Mouse (Mus musculus) layer of hippocampus, adult 2 months (tissue): ENCODE results near the gene Mapk13. TPM values are rescaled to one million over a fixed set of nuclear protein-coding genes. Genes with fewer than 3 reads are reported as not detected.
"Not testable (repeated sequence)": the region's sequence is repeated elsewhere in the genome, so short reads cannot be mapped to it uniquely, and the experiment has no call there.

Experiments used
- DNase-seq, 2 experiments: peaks; one replicate each; pipeline ENCODE4 v3.0.0; 2022; ENCODE audit warnings: low spot score in 2 of 2
- H3K27ac ChIP-seq: fragments of 200-600 bp; 2 replicates; pipeline ENCODE4 v1.8.1; 2022
- H3K4me3 ChIP-seq: fragments of 200-600 bp; 2 replicates; pipeline ENCODE4 v1.8.1; 2022; ENCODE audit warnings: mild to moderate bottlenecking
- CTCF ChIP-seq: fragments of 200-600 bp; conservative IDR thresholded peaks from 2 replicates; pipeline ENCODE4 v1.8.1; 2022; ENCODE audit warnings: antibody characterized with exemption, mild to moderate bottlenecking, moderate library complexity
- total RNA-seq, 2 experiments: library from RNA; stranded (reverse); gene quantifications; 2 replicates each; pipeline ENCODE4 v1.2.3; 2021

Mapk13 gene
- total RNA-seq, 2 experiments from 2014 or later = 0.59 to 0.66 TPM

DNA sequence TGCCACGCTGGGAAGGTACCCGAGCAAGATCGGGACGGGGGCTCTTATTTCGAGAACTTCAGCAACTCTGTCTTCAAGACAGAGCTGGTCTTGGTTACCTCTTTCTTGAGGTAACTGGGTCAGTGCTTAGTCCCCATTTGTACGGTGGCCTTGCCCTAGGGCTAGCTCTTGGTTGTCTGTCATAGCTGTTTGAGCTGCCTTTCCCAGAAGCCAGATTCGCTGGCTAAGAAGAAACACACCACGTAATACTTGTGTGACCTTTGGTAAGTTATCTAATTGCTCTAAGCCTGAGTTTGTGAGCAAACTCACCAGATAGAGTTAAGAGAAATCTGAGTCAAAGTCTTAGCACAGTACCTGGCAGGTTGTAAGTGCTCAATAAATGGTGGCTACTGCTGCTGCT, 39.6 kb downstream of the Mapk13 start:
- TF ChIP-seq CTCF = no peak
- Histone ChIP-seq H3K27ac (no peak overlapping the region), H3K4me3 (no peak overlapping the region)
- DNase-seq = no peak

- DNase-seq = no peak
- no peak for TF ChIP-seq CTCF
- H3K4me3 ChIP-seq = no peak overlapping the region
- H3K27ac ChIP-seq = no peak overlapping the region
Measured at GRCm38 (mm10) chr17:28809175-28809831, 40.2 kb downstream of the Mapk13 start.

DNA sequence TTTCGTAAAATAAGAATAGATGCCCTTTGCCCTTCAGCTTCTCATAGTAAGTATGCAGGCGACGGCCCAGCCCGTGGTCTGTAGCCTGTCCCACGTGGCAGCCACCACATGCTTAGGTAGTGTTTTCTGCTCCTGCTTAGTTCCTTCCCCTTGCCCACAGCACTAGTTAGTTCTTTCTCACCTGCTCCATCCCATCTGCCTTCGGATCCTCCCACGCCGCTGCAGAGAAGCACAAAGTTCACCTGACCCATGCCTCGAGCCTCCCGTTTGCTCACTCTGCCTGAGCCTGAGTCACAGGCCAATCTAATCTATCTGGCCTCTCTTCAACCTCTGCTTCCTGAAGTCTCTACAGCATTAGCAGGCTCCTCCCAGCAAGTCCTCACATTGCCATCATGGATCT, 43.2 kb downstream of the Mapk13 start:
- no peak overlapping the region for H3K4me3 ChIP-seq
- no peak for DNase-seq
- no peak for TF ChIP-seq CTCF
- no peak overlapping the region for H3K27ac ChIP-seq

DNA sequence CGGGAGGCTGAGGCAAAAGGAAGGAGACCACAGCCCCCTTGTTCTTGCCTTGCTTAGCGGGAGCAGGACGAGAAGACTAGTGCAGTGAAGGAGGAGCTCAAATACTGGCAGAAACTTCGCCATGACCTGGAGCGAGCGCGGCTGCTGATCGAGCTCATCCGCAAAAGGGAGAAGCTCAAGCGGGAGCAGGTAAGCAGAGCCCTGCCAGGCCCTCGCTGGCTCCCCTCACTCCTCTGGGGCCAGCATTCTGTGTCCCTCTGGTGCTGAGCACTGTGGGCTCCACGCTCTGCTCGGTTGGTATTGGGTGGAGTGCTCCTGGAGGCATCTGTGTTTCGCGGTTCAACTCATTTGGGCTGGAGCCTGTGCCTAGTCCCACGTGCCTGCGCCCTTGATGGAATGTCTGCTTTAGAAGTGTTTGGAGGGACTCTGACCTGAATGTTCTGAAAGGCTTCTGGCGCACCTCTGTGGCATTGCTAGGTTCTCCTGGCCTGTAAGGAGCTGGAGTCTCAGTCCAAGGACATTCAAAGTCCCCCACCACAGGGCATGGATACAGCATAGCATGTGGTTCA, 45.5 kb downstream of the Mapk13 start:
- TF ChIP-seq CTCF = no peak
- Histone ChIP-seq H3K4me3 (no peak overlapping the region), H3K27ac (no peak overlapping the region)
- DNase-seq = no peak

GRCm38 (mm10) chr17:28815384-28816004, 46.4 kb downstream of the Mapk13 start:
- TF ChIP-seq CTCF = no peak
- no peak for DNase-seq
- no peak overlapping the region for H3K27ac ChIP-seq
- H3K4me3 ChIP-seq = no peak overlapping the region

GRCm38 (mm10) chr17:28816326-28816725, 47.2 kb downstream of the Mapk13 start:
- not testable (repeated sequence) for H3K27ac ChIP-seq, DNase-seq, H3K4me3 ChIP-seq

DNA sequence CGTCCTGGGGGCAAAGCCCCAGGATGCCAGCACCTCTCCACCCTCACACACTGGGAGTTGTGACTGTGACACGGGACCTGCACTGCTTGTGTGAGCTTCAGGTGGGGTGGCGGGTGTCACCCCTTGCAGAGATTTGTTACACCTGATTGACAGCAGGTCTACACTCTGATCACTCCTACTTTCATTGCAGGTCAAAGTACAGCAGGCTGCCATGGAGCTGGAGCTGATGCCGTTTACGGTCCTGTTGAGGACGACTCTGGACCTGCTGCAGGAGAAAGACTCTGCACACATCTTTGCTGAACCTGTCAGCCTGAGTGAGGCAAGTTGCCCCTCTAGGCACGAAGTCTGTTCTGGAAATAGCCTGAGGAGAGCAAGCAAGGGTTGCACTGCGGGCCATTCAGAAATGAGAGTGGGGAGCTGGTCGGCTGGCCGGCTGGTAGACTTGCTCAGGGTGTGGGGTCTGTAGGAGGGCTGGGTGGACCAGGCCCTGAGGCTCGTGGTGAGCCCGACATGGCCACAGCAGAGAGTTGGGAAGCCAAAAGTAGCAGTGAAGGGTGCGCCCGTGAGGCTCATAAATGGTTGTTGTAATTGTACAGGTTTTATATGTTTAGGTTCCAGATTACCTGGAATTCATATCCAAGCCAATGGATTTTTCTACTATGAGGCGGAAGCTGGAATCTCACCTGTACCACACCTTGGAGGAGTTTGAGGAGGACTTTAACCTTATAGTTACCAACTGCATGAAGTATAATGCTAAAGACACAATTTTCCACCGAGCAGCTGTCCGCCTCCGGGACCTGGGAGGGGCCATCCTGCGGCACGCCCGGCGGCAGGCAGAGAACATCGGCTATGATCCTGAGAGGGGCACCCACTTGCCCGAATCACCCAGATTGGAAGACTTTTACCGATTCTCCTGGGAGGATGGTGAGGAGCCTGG, 48.0 kb downstream of the Mapk13 start:
- no peak for TF ChIP-seq CTCF
- DNase-seq = no peak
- no peak overlapping the region for H3K27ac ChIP-seq
- H3K4me3 ChIP-seq = no peak overlapping the region

DNA sequence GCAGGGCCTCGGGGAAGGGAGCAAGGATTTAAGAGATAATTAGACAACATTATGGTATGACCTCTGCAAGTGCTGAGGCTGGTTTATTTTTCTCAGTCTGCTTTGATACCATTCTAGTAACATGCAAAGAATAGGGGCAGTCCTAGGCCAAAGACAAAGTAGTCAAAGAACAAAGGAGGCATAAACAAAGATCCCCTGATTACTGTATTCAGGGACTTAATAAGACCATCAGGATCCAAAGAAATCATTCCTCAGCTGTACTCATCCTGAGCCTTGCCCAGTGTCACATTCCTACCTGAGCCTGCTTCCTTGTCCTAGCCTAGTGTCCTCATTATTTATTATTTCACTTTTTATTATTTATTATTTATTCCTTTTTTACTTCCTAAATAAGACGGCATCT, 51.1 kb downstream of the Mapk13 start:
- Histone ChIP-seq H3K27ac (no peak overlapping the region), H3K4me3 (no peak overlapping the region)
- TF ChIP-seq CTCF = no peak
- no peak for DNase-seq

DNA sequence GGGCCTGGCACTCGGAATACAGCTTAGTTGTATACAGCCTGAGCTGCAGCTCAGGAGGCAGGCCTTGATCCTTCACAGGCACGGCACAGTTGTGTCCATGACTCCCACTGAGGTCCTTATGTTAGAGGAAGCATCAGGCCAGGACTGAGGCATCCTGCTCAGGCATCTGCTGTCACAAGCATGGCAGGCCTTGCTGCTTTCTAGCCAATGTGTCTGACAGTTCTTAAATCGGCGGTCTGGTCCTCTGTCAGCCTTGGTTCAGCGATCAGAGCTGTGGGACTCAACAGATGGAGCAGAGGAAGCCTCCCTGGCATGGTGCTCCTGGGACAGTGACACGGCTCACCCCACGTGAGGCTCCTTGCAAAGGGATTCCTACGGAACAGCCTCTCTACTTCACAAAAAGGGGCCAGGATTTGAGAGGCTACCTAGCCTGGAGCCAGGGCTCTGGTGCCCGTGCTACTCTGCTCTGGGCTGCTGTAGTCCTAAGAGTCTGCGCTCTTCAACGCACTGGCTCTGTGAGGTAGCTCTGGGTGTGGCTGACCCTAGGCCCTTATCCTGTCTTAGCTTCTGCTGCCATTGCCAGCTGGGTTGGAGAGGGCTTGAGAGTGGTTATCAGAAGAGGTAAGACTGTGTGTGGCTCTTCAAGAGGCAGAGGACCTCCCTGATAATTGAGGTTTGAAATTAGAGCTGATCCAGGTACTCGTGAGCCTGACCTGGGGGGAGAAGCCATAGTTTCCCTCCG, 54.1 kb downstream of the Mapk13 start:
- peak in 1 of 2 experiments; percentile 31 for DNase-seq
- no peak for TF ChIP-seq CTCF
- no peak overlapping the region for H3K27ac ChIP-seq
- no peak overlapping the region for H3K4me3 ChIP-seq

GRCm38 (mm10) chr17:28823749-28824148, 54.7 kb downstream of the Mapk13 start:
- no peak overlapping the region for H3K4me3 ChIP-seq
- no peak for TF ChIP-seq CTCF
- no peak for DNase-seq
- no peak overlapping the region for H3K27ac ChIP-seq

DNA sequence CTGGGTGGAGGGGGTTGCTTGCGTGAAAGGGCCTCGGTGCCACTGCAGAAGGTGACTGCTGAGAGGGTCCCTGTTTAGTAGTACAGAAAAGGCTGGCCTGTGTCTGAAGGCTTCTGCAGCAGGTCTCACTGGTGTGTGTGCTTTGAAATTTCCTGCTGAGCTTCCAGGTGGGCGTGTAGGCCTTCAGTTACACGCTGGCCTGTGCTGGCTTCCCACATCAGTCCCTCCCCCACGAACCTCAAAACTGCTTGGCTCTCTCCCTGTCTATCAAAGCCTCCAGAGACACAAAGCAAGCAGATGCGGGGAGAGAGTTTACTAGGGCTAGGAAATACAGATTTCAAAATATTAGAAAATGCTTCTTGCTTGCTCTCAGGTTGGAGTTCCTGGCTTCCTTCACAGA, 55.8 kb downstream of the Mapk13 start:
- Histone ChIP-seq H3K4me3 (no peak overlapping the region), H3K27ac (no peak overlapping the region)
- TF ChIP-seq CTCF = no peak
- DNase-seq = peak in 1 of 2 experiments; percentile 34

- TF ChIP-seq CTCF = no peak
- no peak for DNase-seq
- Histone ChIP-seq H3K27ac (no peak overlapping the region), H3K4me3 (no peak overlapping the region)
Measured at GRCm38 (mm10) chr17:28825359-28826041, 56.4 kb downstream of the Mapk13 start.
